Mouse (Mus musculus): ENCODE data around the gene Lnp1.
"Not testable (repeated sequence)": the region's sequence is repeated elsewhere in the genome, so short reads cannot be mapped to it uniquely, and the experiment has no call there.

Gene Lnp1

DNA sequence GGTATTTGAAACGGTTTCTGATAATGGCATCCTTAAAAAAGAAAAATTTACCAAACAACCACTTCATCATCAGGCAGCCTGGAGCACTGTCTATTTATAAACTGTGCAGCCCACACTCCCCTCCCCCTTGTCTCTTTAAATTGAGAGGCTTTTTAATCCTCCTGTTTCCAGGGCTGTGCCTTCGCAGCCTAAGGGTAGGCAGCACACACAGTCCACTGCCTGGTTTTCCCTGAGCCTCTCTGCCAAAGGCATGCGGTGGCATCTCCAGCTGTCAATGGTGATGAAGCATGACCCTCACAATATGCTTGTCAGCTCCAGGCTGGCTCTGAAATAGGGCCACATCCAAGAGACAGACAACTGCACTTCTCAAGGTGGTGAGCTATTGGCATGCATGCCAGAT is at the start of gene Lnp1:
TSS of gene Lnp1 (minus strand) at position 39 of the 400 bp plus-strand sequence.
- DNase-seq = no peak

DNA sequence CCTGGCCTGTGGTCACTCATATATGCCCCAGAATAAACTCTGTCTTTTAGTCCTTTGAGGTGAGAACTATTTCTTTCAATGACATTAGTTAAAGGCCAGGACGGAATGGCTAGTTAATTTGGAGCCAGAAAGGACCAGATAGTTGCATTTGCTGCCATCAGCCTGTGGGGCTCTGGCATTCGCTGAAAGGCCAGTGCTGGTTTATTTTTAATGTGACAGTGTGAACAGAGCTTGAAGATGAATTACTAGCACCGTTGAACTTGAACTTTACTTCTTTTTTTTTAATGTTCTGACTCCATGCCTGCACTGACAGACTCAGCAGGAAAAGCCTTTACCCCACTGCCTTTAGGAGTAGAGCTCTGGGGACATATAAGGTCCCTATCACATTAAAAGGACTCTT is 46.8 kb upstream of the Lnp1 start:
- no peak for DNase-seq

DNA sequence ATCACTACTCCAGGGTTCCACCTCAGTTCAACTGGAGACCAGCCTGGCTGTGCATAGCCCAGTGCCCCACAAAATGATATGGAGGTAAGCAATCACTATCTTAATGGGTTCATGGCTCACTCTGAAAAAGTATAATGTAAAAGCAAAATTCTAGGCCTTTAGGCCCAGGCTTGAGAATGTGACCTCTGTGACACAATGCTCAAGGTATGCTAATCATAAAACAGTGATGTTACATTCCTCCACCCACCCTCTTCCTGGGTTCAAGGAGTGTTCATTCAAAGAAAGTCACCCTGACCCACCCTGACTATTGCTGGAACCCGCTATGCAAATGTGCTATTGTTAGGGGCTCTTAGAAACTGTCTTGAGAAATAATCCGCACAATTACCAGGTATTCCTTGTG is 30.4 kb upstream of the Lnp1 start:
- not testable (repeated sequence) for DNase-seq

GRCm38 (mm10) chr16:56949085-56949484 is 21.2 kb upstream of the Lnp1 start:
- no peak for DNase-seq

- no peak for DNase-seq
Measured at GRCm38 (mm10) chr16:56942341-56942740, 14.5 kb upstream of the Lnp1 start.

GRCm38 (mm10) chr16:56920102-56920657 is 7.7 kb downstream of the Lnp1 start:
- no peak for DNase-seq

GRCm38 (mm10) chr16:56917230-56917629 is 10.6 kb downstream of the Lnp1 start:
- DNase-seq = no peak

GRCm38 (mm10) chr16:56908986-56909385 is 18.9 kb downstream of the Lnp1 start:
- no peak for DNase-seq

DNA sequence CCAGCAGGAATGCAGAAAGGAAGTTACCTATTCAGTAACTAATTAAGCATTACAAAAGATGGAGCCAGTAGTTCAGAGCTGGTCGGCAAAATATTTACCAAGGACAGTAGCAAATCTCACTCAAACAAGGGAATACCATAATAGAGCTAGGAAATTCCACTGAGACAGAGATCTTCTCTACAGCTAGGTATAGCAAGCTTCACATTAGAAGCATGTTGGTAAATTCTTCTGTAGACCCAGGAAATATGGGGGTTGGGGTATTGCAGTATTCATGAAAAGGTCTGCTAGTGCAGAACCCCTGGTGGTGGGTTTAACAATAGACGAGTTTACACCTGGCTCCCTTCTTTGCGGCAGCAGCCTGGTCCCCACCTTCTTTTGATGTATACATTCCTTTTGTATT is 25.7 kb downstream of the Lnp1 start:
- DNase-seq = not testable (repeated sequence)

DNA sequence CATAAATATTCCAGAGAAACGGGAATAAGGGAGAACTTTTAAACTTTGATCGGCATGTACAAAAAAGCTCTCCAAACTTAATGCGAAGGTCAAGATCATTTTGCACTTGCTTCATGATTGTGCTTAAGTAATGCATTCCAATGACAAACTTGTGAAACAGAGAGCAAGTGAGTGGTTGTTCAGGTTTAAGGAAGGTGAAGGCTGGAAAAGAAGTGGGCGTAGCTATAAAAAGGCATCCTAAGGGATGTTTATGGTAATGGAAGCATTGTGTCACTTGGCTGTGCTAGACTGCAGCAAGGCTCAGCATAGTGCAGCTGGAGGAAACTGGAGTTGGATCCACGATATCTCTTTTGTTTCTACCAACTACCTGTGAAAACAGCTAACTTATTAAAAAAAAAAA is 36.3 kb downstream of the Lnp1 start:
- no peak for DNase-seq

- DNase-seq = no peak
Measured at GRCm38 (mm10) chr16:56886616-56887116, 41.2 kb downstream of the Lnp1 start.

GRCm38 (mm10) chr16:56885824-56886615 is 41.8 kb downstream of the Lnp1 start, which contains the start of gene Tmem45a:
Gene Tmem45a (minus strand): TSS chr16:56886166.
- DNase-seq = peak; percentile 82

GRCm38 (mm10) chr16:56884811-56885210 is 43.0 kb downstream of the Lnp1 start:
- no peak for DNase-seq

GRCm38 (mm10) chr16:56873410-56873809 is 54.5 kb downstream of the Lnp1 start:
- DNase-seq = no peak

DNA sequence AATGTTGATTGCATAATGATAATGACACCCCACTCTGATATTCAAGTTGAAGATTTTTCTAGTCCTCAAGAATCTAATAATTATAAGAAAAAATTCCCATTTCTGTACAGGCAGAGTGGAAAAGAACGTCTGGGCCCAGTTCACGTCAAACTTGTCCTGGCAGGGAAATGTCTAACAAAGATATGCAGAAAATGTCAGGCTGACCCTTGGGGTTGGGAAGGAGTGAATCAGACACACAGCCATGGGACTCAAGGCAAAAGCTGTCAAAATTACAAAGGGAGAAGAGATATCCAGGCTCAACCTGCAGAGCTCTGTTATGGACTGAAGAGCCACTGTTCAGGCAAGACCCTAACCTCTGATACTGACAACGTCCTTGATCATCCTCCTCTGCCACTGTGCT is 57.4 kb downstream of the Lnp1 start:
- DNase-seq = no peak

DNA sequence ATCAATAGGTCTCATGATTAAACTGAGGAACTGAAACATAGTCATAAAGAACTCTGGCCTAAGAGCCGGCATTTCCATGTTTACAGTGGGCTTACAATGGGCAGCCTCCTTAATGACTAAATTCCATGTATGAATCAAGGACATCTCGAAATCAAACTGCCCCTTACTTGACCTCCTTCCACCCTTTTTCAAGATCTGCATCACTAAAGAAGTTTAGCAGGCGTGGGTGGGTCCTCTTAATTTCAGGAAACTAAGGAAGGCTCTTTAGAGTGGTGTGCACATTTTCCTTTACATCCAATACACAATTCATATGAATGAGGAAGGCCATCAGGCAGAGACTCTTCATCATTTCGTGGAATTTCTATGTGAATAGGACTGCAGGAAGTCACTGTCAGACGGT is 59.5 kb downstream of the Lnp1 start:
- DNase-seq = no peak

GRCm38 (mm10) chr16:56867591-56867990 is 60.3 kb downstream of the Lnp1 start:
- DNase-seq = no peak

All from right cerebral cortex, postnatal 4 days (tissue).